Mouse (Mus musculus): Measurements from ENCODE around the gene Baiap2. TPM values are rescaled to one million over a fixed set of nuclear protein-coding genes. Genes with fewer than 3 reads are reported as not detected.
A peak's percentile ranks its signal among the peaks of the same experiment; 100 is the strongest.

The Baiap2 gene
- total RNA-seq, 4 experiments from 2014 or later, result 214 to 238 (median 219) TPM

DNA sequence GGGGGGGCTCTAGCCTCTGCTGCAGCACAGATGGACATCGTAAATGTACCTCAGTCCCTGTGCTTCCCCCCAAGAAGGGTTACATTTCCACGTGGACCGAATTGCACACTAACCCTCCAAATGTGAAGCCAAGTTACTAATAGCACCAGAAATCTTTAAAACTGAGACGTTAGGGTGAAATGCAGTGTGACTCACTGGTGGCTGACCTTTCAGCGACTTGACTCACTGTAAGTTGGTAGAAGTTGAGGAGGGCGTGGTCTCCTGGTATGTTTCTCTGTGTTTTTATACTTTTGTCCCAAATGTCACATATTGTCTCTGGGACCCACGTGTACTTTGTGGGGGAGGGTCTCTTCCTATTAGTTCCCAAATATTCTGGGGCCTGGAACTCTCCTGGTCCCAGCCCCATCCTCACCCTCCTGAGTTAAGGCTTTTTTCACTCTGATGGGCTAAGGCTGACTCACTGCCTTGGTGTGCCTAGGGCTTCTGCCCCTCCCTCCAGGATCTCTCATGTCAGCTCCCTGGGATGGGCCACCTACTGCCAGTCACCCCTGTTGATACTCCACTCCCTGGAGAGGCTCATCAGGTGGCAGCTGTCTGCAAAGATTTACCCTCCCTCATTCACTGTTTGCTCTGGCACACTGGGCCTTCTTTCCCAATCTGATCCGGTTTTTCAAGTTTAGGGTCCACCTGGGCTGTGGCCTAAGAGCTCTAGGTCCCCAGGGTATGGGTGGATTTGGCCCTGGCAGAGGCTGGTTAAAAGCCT lies 33.4 kb downstream of the Baiap2 start:
- DNase-seq (ENCODE audit: low spot score in 2 of 2), result no peak

DNA sequence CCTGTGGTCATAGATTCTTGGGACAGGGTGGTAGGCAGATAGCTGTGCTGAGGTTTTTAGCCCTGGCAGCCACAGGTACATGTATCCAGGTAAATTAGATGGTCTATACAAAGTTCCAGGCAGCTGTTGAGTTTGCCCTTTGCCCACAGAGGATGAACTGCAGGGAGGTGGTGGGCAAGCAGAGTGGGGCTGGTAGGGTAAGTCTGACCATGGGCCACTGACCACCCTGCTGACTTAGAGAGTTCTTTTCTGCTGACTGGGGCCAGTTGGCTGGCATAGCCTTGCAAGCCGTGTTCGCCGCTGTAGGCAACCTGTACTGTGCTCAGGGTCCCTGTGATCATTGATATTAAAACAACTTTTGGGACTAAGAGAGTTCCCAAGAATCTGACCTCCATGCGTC lies 36.1 kb downstream of the Baiap2 start:
- DNase-seq (ENCODE audit: low spot score in 2 of 2), result no peak

DNA sequence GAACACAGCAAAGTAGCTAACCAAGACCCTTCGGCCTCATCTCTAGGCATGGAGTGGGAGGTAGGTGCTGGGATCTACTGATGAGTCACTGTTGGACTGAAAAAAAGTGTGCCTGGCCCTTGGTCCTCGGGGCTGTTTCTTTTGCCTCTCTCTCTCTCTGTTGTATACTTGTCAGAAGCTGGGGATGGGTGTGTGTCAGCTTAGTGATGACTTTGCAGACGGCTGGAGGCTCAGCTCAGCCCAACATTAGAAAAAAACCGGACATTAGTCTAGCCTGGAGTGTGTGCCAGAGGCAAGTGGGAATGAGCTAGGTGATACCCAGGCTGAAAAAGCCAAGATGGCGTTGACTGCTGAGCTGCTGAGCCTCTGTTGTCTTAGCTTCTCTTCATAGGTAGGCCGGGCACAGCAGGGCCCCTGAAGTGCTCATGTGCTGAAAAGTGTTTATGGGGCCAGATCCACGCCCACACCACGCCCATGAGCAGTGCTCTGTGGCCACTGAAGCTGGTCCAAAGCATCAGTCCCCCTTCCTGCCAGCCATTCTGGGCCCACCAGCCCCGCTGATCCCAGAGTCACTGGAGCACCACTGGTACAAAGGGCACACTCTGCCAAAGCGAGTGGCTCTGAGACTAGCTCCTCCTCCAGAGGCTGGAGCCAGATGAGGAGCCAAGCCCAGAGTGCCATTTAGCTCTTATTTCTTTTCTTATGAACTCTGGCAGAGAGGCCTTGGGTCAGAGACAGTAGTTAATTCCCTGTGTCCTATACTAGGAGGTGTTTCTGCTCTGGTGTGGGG lies 37.2 kb downstream of the Baiap2 start:
- DNase-seq (ENCODE audit: low spot score in 2 of 2), result no peak

DNA sequence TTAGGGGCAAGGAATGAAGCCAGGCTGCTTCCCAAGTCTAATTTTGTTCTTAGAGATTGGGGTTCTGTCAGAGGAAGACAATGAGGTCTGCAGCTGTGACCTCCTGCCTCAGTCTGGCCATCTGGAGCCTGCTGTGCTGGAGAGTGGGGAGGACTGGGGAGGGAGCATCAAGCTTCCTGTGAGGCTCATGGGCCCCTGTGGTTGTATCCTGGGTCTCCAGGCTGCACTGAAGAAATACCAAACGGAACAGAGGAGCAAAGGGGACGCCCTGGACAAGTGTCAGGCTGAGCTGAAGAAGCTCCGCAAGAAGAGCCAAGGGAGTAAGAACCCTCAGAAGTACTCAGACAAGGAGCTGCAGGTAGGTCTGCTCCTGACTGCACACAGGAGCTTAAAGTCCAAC lies 39.2 kb downstream of the Baiap2 start:
- no peak for DNase-seq (ENCODE audit: low spot score in 2 of 2)

DNA sequence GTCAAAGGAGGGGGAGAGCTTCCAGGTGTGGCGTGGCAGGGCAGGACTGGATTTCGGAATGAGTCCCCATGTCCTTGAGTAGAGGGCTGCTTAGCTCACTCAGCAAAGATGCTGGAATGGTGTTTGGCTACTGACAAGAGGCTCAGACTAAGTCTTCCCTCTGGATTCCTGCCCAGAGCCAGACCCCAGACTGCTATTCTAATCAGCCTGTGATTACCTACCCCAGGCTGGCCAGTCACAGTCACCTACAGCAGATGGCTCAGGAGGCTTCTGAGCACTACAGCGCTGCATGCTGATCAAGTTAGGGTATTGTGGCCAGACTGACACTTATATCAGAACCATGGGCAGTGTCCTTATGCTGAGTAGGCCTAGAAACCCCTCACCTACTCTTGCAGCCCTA lies 39.7 kb downstream of the Baiap2 start:
- DNase-seq (ENCODE audit: low spot score in 2 of 2), result no peak

DNA sequence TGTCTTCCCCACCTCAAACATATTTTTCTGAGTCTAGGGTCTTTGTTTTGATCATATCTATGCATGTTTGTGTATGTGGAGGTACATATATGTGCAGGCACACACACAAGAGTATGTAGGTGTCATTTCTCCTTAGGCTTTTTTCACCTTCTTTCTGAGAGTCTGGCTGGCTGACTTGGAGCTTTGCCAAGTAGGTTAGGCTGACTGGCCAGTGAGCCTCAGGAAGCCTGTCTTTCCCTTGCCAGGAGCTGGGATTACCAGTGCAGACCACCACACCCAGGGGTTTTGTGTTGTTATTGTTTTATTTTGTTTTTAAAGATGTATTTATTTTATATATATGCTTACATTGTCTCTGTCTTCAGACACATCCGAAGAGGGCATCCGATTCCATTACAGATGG lies 40.6 kb downstream of the Baiap2 start:
- no peak for DNase-seq (ENCODE audit: low spot score in 2 of 2)

DNA sequence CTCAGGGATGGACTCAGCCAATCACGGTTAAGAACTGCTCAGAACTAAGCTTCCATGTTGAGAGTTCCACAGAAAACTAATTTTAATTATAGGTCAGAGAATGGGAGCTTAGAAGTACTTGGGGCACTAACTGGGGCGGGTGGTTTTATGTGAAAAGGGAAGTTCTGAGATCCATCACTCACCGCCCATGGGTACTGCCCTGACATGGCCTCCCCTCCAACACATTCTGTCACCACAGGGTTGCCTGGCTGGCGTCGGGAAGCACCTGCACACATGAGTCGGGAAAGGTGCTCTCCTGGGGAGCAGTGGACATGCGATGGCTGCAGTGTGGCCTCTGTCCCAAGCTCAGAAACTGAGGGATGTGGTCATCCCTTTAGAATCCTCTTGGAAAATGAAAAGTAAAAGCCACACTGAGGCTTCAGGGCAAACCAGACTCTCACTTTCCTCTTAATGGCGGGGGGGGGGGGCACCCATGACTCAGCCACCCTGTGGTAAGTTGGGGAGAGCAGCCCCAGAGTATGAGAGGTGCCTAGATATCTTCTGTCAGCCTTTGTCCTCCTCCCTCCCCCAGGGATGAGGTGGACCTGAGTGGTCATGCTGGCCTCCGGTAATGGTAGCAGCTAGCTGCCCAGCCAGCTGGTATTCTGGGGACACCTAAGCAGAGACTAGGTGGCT lies 44.3 kb downstream of the Baiap2 start:
- no peak for DNase-seq (ENCODE audit: low spot score in 2 of 2)

DNA sequence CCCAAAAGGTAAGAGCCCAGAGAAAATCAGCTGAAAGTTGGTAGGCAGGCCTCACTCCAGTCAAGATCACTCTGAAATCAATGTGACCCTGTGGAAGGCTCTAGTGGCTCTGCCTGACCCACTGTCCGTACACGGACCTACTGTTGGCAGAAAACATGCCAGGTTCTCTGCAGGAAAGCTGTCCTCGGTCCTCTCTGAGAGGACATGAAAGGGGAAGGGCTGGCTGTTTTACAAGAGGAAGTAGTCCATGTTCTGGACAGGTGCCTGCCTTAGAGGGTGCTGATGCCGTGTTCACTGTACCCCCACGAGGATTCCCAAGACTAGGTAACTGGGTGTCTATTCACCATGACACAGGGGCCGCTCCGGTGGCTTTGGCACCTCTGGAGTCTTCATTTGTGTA lies 45.3 kb downstream of the Baiap2 start:
- DNase-seq (ENCODE audit: low spot score in 2 of 2), result no peak

DNA sequence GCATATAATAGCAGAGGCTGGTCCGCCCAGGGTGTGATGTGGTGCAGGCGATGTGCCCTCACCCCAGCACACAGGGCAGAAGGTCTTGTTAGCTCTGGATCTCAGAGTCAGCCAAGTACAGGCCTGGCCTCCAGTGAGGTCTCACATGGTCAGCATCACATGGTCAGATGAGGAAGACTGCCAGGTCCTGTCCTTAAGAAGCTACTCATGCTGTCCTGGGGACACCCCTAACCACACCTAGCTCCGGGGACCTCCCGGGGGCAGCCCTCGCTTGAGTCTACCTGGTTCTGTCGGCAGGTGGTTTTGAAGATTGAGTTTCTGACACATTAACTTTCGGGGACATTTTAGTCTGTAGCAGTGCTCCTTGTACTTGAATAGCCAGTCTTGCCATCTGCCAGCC lies 45.8 kb downstream of the Baiap2 start:
- no peak for DNase-seq (ENCODE audit: low spot score in 2 of 2)

DNA sequence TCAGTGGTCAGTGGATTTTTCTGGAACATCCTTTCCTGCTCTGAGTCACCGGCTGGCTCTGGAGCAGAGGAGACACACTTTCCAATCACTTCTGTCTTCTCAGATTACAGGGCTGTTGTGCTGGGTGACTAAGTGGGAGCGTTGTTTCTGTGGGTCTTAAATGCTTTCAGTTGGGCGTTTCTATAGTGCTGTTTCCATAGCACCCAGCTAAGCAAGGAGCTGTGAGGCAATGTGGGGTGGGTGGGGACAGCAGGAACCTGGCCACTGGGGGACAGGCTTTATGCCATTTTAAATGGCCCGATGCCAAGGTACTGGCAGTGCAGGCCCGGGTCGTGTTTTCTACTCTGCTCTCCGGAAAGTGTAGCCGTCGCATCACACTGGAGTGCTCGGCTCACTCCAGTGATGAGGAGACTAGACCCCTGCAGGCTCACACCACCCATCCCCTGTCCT lies 46.6 kb downstream of the Baiap2 start:
- DNase-seq (ENCODE audit: low spot score in 2 of 2), result peak in 1 of 2 experiments; percentile 82

DNA sequence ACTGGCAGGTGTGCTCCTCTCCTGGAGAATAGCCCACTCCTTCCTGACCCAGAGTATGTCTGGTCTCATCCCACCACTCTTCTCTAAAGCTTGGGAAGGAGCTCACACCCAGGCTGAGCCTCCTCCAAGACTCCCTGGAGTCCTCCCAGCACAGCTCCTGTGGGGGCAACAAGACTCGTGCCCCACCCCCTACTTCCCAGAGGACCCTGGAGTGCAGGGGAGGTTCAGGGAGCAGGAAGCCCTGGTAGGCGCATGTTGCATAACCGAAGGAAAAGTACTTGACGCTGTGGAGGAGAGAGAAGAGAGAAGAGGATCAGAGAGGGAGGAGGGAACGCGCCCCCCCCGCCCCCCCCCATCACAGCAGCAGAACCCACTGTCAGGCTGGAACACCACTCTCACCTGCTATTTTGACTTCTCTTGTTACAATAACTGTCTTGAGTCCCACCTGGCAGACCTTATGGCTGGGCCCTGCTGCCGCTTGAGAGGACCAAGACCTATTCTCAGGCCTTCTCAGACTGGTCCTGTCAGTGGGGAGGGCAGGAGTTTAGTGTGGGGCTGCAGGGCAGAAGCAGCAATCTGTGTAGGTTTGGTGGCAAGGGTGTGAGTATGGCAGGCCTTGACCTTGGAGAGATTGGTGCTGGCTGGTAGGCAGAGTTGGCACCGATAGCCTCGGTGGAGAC lies 48.2 kb downstream of the Baiap2 start:
- peak in 1 of 2 experiments; percentile 67 for DNase-seq (ENCODE audit: low spot score in 2 of 2)

DNA sequence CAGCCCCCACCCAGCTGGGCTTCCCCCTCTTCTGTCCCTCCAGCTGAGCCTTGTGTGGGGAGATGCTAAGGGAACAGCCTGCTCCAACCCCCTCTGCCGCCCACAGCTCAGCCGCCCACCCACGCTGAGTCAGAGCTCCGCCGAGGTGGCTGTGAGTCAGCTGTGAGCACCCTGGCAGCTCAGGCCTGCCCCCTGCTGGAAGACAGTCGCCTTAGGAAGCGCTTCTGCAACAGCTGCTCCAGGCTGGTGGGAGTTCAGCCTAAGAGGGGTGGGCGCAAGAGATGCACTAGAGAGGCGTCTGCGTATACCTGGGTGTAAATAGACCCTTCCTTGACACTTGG lies 48.7 kb downstream of the Baiap2 start:
- peak; percentile 92 to 95 for DNase-seq (ENCODE audit: low spot score in 2 of 2)

DNA sequence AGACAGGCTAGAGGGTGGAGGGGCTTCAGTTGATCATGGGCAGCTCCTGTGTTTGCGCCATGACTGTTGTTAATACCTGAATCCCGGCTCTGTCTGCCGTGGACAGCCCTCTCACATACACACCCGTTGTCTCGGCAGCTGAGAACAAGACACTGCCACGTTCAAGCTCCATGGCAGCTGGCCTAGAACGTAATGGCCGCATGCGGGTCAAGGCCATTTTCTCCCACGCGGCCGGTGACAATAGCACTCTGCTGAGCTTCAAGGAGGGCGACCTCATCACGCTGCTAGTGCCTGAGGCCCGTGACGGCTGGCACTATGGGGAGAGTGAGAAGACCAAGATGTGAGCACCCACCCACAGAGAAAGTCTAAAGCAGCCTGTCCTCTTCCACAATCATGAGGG lies 54.8 kb downstream of the Baiap2 start:
- DNase-seq (ENCODE audit: low spot score in 2 of 2), result no peak

DNA sequence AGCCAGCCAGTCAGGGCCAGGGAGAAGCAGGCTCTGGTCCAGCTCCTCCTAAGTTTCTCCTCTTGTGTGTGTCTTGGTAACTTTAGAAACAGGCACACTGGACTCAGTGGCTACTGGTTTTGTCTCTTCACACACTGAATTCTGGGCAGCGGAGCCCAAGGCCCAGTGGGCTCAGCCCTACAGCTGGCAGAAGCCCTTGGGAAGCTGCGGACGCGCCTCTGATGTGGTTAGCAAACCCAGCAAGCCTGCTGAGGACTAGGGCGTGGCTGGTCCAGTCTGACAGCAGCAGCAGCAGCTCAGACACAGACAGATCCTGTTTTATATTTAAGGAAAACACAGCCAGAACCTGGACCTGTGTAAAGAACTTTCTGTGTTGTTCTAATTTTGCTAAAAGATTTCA lies 59.5 kb downstream of the Baiap2 start:
- DNase-seq (ENCODE audit: low spot score in 2 of 2), result no peak

DNA sequence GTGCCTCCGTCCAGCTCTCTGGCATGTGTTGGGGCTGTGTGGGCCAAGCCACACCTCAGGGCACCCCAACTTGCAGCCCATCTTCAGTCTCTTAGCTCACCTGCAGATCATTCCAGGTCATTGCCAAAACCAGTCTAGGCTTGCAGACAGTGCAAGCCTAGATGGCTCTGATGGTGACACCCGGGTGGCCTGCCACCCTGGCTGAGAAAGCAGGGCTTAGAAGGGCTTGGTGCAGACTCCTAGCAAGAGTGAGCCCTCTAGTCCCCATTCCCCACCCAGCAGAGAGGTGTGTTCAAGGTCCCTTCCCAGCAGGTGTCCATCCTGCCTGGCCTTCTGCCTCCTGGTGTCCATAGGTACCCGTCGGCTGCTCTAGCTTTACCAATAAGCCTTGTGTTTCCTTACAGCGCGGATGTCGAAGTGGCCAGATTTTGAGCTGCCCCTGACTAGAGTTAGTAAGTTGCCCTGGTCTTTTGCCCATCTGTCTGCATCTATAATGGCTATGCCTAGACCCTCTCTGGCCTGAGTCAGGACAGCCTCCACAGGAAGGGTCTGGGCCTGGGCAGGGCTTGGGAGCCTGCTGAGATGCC lies 60.2 kb downstream of the Baiap2 start:
- no peak for DNase-seq (ENCODE audit: low spot score in 2 of 2)

DNA sequence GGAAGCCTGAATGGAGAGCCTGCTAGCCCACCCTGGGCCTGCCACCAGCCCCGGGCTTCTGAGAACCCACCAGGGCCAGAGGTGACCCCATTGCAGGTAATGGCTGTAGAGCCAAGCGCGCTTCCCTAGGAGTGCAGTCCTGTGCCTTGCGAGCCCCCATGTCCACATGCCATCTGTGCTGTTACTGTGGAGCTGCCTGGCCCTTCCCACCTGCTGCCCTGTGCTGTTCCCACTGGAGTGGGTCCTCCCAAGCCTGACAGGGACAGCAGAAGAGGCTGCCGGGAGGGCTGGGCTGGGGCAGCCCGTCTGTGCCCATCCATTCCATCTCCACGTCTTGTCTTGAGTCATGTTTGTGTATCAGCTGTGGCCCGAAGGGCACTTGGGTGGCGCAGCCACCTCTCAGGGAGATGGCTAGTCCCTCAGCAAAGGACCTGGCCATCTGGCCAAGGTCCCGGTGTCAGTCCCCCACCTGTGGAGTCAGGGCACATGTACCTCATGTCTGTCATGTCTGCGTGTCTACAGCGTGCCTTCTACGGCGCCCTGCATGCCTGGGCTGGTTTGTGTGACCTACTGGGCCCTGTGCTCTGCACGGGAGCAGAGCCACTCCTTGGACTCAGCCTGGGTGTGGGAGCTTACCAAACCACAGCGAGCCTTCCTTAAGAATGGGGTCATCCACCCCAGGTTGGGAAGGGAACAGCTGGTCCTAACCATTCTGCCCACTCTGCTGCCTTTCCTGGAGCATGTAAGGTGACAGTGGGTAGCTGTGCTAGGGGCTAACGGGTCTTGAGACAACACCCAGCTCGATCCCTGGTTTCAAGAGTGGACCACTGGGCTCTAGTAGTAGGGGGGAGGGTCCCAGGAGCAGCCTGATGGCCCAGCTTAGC lies 63.1 kb downstream of the Baiap2 start:
- DNase-seq (ENCODE audit: low spot score in 2 of 2), result no peak

DNA sequence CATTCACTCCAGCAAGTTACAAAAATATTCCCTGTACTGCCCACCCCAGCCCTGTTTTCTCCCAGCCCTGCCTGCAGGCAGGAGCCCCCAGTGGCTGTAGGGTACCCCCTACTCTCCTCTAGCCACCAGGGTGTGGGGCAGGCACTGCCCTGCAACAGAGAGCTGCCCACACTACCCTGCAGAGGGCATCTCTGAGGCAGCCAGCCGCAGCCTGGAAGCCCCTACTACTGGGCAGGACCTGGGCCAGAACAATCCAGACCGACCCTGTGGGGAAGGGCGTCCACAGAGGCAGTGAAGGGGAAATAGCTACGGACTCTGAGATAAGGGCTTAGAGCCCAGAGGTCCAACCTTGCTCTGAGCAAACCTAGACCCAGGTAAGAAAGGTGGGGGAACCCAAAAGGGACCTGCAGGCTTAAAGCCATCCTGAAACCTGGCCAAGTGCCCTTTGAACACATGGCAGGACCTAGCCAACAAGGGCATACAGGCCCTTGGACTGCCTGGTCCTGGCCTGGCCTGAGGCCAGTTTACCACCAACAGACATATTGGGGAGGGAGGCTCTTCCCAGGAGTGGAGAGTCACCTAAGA lies 65.0 kb downstream of the Baiap2 start:
- no peak for DNase-seq (ENCODE audit: low spot score in 2 of 2)

DNA sequence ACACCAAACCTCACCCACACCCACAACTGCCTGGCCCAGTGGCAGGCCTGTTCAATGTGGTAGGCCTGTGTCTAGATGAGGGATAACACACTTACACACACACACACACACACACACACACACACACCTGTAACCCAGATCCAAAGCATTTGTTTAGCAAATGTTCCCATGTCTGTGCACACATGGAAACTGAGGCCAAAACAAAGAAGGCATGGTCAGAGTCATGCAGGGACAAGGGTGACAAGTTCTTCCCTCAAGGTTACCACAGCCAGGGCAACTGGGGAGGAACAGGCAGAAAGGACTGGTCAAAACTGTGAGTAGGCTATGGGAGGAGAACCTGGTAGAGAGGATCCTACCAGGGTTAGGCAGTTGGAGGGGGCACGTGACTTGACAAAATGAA lies 65.9 kb downstream of the Baiap2 start:
- no peak for DNase-seq (ENCODE audit: low spot score in 2 of 2)

DNA sequence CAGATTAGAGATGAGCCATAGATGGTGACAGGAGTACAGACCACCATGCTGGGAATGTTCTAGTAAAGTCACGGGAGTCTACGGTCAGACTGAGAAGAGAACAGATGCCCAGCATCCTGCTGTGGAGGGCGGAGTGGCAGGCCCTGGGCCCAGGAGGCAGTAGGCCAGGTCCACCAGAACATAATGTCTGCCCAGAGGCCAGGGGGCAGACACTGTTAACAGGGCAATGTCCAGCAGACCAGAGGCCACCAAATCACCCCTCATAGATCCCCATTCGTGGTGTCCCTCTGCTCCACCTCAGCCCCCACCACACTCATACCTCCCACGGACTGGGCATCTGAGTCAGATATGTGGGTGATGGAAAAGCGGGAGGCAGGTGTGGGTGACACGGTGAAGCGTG lies 66.4 kb downstream of the Baiap2 start:
- no peak for DNase-seq (ENCODE audit: low spot score in 2 of 2)

DNA sequence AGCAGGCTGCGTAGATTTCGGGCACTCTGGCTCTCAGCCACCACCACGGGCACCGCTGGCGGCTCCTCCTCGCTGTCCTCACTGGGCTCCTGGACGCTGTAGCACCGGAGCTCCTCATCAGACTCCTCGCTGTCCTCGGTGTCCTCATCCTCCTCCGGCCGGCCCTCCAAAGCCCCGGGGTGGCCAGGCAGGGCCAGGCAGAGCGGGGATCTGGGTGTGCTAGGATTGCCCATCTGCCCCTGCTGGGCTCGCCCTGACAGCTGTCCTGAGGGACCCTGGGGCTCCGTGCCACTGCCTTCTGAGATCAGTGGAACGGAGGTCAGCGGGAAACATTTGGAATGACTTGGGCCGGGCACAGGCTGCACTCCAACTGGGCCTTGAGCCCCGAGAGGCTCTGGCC lies 67.4 kb downstream of the Baiap2 start:
- DNase-seq (ENCODE audit: low spot score in 2 of 2), result no peak
